Mouse (Mus musculus) embryonic facial prominence, embryonic 12.5 days (tissue): ENCODE data around the gene Scube2. TPM values are rescaled to one million over a fixed set of nuclear protein-coding genes. Genes with fewer than 3 reads are reported as not detected.

Experiments used
- ATAC-seq: fragments of 200-750 bp; cut with Nextera tagmentation; 2 replicates; pipeline ENCODE4 v1.8.0; 2017; ENCODE audit not compliant: insufficient number of reproducible peaks, insufficient read depth, low FRiP score, low TSS enrichment
- H3K27ac ChIP-seq: fragments of 300-500 bp; sonication (generic); 2 replicates; pipeline ENCODE4 v1.5.1; 2016; ENCODE audit warnings: mild to moderate bottlenecking
- H3K27me3 ChIP-seq: fragments of 300-500 bp; sonication (generic); 2 replicates; pipeline ENCODE4 v1.6.1; 2016; ENCODE audit warnings: mild to moderate bottlenecking, moderate library complexity
- H3K36me3 ChIP-seq: fragments of 300-500 bp; sonication (generic); 2 replicates; pipeline ENCODE4 v1.6.1; 2016; ENCODE audit warnings: mild to moderate bottlenecking
- H3K4me1 ChIP-seq: fragments of 300-500 bp; sonication (generic); 2 replicates; pipeline ENCODE4 v1.6.1; 2016
- H3K4me2 ChIP-seq: fragments of 300-500 bp; sonication (generic); replicated peaks from 2 replicates; pipeline ENCODE4 v1.6.1; 2016; ENCODE audit warnings: mild to moderate bottlenecking, moderate library complexity
- H3K4me3 ChIP-seq: fragments of 300-500 bp; sonication (generic); 2 replicates; pipeline ENCODE4 v1.5.1; 2016; ENCODE audit warnings: mild to moderate bottlenecking
- H3K9ac ChIP-seq: fragments of 300-500 bp; sonication (generic); 2 replicates; pipeline ENCODE4 v1.6.1; 2016; ENCODE audit warnings: mild to moderate bottlenecking, moderate library complexity
- H3K9me3 ChIP-seq: fragments of 300-500 bp; sonication (generic); 2 replicates; pipeline ENCODE4 v1.6.1; 2016; ENCODE audit warnings: mild to moderate bottlenecking, moderate library complexity
- WGBS: fragments of 180-500 bp; shearing (Covaris S2); methylation state at CpG from one replicate; pipeline ENCODE4 v1.1.7; 2016; 5-methylcytosine and 5-hydroxymethylcytosine counted together
- polyA plus RNA-seq: library from polyadenylated mRNA; unstranded; fragments of >200 nt; fragmentation: Nextera tagmentation; extraction: Ambion mirVana; gene quantifications from 2 replicates; pipeline ENCODE4 v1.2.1, GENCODE M21; 2016

Scube2 gene
- polyA plus RNA-seq, 1 experiment from 2014 or later, result 1.4 TPM

DNA sequence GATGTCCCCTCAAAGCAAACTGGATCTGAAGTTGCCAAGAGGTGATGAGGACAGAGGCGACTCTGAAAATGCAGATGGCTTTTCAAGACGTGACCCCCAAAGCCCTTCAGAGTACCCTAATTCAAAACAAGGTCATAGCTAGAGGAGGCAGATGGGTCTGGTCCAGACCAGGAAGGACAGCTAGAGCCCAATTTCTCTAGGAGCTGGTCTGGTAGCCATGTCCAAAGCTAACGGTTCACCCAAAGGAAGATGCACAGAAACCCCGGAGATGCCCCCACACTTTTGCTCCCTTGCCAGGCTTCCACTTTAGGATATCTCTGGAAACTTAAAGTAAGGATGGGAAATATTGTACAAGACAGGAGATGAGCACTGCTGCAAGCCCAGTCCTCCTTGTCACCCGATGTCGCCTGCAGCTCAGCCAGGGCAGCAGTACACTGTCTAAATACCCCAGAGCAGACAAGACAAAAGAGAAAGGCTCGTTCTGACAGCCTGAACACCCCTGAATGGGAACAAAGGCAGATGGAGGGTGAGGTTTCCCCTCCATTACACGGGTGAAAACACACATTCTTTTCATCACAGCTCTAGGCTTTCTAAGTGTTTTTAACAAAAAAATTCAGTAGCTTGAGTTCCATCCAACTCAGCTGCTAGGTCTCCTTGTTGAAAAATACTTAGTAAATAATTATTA is 15.6 kb downstream of the Scube2 start:
- no peaks in the 10 kb centered on the region for H3K4me1 ChIP-seq
- H3K4me2 ChIP-seq, result no peak overlapping the region
- no peak for ATAC-seq
- 56% methylated on average over 8 of the region's 8 CpGs for WGBS
- H3K27ac ChIP-seq, result no peak overlapping the region
- no peak overlapping the region for H3K4me3 ChIP-seq
- no peaks in the 10 kb centered on the region for H3K36me3 ChIP-seq
- H3K27me3 ChIP-seq, result 0 out of 2 replicates have a peak, but pooled peaks cover 4% of the 10 kb centered on the region
- H3K9me3 ChIP-seq, result no peaks in the 10 kb centered on the region
- no peak overlapping the region for H3K9ac ChIP-seq

DNA sequence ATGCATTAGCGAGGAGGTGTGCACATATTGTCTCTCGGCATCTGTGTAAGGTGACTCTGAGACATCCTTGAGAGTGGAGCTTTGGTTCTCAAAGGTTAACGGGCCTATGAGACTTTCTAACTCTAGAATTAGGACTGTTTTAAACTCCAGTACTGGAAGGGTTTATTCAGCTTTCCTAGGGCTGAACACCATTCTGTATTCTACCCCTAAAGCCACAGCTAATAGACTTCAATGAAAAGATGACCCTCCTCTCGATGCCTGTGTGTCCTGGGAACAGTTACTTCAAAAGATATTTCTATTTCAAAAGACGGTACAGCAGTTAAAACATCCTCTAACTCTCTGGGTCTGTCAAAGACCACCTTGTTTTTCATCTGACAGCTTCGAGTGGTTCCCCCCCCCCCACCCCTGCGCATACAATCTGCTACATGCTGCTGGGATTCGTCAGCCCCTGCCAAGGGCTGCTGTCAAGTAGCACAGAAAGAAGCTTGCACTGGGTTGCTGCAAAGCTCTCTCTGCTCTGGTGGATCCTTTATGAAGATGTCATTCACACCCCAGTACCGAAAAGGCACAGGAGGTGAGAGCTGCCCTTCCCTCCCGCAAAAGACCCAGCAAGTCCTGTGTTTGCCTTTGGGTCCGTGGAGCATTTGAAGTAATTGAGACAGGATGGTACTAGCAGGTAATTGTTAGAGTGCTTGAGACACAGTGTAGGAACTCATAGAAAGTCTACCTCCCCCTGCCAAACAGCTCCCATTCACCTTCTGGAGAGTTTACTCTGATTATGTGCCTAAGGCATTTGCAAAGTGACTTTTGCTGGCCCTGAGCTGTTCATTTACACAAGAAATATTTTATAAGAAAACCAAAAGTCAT is 16.4 kb downstream of the Scube2 start:
- H3K4me1 ChIP-seq, result no peaks in the 10 kb centered on the region
- no peaks in the 10 kb centered on the region for H3K9me3 ChIP-seq
- no peak overlapping the region for H3K27ac ChIP-seq
- H3K4me2 ChIP-seq, result no peak overlapping the region
- no peaks in the 10 kb centered on the region for H3K36me3 ChIP-seq
- H3K4me3 ChIP-seq, result no peak overlapping the region
- H3K27me3 ChIP-seq, result 0 out of 2 replicates have a peak, but pooled peaks cover 4% of the 10 kb centered on the region
- 51% methylated on average over 11 of the region's 11 CpGs for whole genome bisulfite sequencing
- no peak for ATAC-seq
- no peak overlapping the region for H3K9ac ChIP-seq

DNA sequence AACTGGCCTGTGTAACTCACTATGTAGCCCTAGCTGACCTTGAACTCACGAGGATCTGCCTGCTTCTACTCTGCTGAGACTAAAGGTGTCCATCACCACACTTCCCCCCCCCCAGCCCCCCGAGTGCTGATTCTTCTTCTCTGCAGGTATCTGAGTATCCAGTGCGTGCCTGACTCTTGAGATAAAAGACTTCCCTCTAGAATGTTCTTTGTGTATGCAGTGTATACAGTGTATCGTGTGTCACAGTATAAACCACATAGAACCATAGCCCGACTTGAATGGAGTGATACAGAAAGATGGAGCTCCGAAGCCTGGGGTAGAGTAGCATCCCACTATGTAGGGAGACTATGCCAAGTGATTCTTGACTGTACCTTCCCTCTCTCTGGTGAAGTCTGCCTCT is 21.4 kb downstream of the Scube2 start:
- no peak overlapping the region for H3K27ac ChIP-seq
- no peak overlapping the region for H3K4me2 ChIP-seq
- no peaks in the 10 kb centered on the region for H3K4me1 ChIP-seq
- no peak overlapping the region for H3K4me3 ChIP-seq
- no peaks in the 10 kb centered on the region for H3K27me3 ChIP-seq
- no peaks in the 10 kb centered on the region for H3K9me3 ChIP-seq
- ATAC-seq, result no peak
- no peak overlapping the region for H3K9ac ChIP-seq
- 84% methylated on average over 6 of the region's 6 CpGs for WGBS
- H3K36me3 ChIP-seq, result no peaks in the 10 kb centered on the region

DNA sequence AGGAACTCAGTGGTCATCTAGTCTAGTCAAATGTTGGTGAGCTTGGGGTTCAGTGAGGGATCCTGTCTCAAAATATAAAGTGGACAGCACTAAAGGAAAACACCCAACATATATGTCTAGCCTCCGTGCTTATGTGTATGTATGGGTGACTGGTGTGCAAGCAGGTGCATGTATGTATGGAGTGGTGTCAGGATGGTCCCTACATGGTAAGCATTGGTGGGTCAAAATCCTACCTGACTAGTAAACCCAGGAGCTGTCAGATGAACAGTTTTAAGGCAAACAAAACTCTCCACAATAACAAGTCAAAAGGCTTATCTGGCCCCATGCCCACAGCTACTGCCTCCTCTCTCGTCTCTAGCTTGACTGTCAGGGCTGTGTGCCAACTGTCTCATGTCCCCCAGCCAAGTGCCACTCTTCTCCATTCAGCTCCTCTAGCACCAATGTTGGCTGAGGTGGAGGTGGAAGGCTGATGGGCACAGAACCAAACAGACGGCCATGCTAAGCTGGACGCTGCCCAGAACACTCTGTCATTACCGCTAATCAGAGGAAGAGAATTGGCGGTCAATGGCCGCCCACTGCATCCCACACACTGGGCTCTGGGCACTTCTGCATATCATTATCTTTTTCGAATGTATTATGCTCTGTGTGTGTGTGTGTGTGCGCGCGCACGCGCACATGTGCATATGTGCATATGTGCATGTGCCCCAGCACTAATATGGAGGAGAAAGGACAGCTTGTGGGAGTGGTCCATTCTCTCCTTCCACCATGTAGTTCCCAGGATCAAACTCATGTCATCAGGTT is 23.7 kb downstream of the Scube2 start:
- Histone ChIP-seq H3K27ac (no peak overlapping the region), H3K4me3 (no peak overlapping the region), H3K27me3 (no peaks in the 10 kb centered on the region), H3K4me1 (0 out of 2 replicates have a peak, but pooled peaks cover 3% of the 10 kb centered on the region), H3K9ac (no peak overlapping the region), H3K4me2 (no peak overlapping the region), H3K9me3 (no peaks in the 10 kb centered on the region), H3K36me3 (no peaks in the 10 kb centered on the region)
- ATAC-seq, result no peak
- WGBS, result 88% methylated on average over 13 of the region's 13 CpGs

DNA sequence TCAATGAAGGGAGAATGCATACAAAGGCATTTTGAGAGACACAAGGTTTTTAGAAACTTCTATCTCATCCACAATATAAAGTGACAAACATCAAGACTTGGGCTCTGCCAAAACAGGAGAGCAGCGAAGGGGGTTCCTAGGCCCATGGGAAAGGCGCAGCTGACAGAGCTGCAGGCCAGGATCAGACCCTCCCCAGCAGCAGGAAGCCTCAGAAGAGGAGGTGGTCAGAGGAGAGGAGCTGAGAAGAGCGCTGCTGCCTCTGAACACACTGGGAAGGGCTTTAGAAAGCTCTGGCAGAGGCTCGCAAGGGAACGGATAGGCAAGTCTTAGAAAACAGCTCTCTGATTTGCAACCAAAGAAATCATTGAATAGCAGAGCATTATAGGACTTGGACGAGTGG is 24.4 kb downstream of the Scube2 start:
- H3K4me2 ChIP-seq, result no peak overlapping the region
- 58% methylated on average over 6 of the region's 6 CpGs for WGBS
- no peaks in the 10 kb centered on the region for H3K27me3 ChIP-seq
- 0 out of 2 replicates have a peak, but pooled peaks cover 4% of the 10 kb centered on the region for H3K4me1 ChIP-seq
- no peak overlapping the region for H3K9ac ChIP-seq
- no peak overlapping the region for H3K4me3 ChIP-seq
- H3K9me3 ChIP-seq, result no peaks in the 10 kb centered on the region
- H3K27ac ChIP-seq, result no peak overlapping the region
- H3K36me3 ChIP-seq, result no peaks in the 10 kb centered on the region
- no peak for ATAC-seq

DNA sequence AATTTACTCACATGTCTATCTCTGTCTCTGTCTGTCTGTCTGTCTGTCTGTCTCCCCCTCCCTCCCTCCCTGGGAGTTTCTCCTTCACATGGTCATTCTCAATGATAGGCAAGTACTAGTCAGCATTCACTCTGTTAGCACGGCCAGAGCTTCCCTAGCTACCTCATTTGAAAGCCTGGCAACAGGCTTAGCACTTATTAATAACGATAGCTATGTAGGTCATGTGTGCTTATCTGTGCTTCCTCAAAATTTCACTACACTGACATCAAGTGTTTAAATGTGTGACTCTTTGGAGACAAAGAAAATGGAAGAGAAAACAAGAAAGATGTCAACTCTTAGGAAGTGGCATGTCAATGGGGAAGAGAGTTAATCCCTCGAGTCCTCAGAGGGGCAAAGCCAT is 26.9 kb downstream of the Scube2 start:
- Histone ChIP-seq H3K27ac (no peak overlapping the region), H3K4me1 (0 out of 2 replicates have a peak, but pooled peaks cover 4% of the 10 kb centered on the region), H3K27me3 (no peaks in the 10 kb centered on the region), H3K36me3 (no peaks in the 10 kb centered on the region), H3K9me3 (no peaks in the 10 kb centered on the region), H3K4me3 (no peak overlapping the region), H3K4me2 (no peak overlapping the region), H3K9ac (no peak overlapping the region)
- no peak for ATAC-seq
- 75% methylated on average over 3 of the region's 3 CpGs for WGBS

DNA sequence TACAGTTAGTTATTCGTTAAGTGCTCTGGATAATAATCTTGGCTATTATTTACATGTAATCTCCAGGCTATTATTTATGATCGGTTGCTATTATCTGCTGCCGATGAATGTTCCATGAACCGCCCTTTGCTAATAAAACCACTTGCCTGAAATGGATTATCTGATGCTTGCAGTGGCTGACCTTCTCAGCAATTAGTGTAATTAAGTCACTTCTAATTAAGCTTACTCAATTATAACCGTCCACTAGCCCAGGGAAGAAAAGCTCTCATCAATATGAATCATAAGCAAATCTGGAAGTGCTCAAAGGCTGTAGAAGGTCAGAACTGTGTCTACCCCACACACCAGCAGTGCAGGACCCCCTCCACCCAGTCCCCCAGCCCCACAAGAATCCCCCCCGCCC is 27.8 kb downstream of the Scube2 start:
- Histone ChIP-seq H3K27ac (no peak overlapping the region), H3K4me1 (0 out of 2 replicates have a peak, but pooled peaks cover 4% of the 10 kb centered on the region), H3K4me3 (no peak overlapping the region), H3K36me3 (no peaks in the 10 kb centered on the region), H3K9me3 (no peaks in the 10 kb centered on the region), H3K9ac (no peak overlapping the region), H3K27me3 (no peaks in the 10 kb centered on the region), H3K4me2 (no peak overlapping the region)
- 59% methylated on average over 6 of the region's 6 CpGs for WGBS
- ATAC-seq, result no peak

DNA sequence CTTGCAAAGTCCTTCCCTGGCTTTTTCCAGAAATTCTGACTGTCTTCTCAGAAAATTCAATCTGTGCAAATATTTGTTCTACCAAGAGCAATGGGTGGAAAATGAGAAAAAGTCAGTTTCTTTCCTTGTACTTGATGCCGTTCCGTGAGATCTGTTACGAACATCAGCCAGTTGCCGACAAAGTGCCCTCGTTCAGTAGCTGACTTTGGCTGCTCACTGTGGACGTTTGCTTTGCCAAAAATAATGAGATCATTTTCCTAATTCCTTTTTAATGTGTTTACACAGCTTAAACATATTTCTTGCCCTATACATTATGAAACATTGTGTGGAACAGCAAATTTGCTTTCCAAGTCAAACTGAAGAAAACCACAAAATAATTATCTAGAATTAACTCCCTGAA is 30.6 kb downstream of the Scube2 start:
- no peak overlapping the region for H3K4me2 ChIP-seq
- H3K27ac ChIP-seq, result no peak overlapping the region
- no peaks in the 10 kb centered on the region for H3K27me3 ChIP-seq
- no peaks in the 10 kb centered on the region for H3K9me3 ChIP-seq
- no peak for ATAC-seq
- 0 out of 2 replicates have a peak, but pooled peaks cover 4% of the 10 kb centered on the region for H3K4me1 ChIP-seq
- no peak overlapping the region for H3K9ac ChIP-seq
- no peaks in the 10 kb centered on the region for H3K36me3 ChIP-seq
- H3K4me3 ChIP-seq, result no peak overlapping the region
- WGBS, result 41% methylated on average over 6 of the region's 6 CpGs

DNA sequence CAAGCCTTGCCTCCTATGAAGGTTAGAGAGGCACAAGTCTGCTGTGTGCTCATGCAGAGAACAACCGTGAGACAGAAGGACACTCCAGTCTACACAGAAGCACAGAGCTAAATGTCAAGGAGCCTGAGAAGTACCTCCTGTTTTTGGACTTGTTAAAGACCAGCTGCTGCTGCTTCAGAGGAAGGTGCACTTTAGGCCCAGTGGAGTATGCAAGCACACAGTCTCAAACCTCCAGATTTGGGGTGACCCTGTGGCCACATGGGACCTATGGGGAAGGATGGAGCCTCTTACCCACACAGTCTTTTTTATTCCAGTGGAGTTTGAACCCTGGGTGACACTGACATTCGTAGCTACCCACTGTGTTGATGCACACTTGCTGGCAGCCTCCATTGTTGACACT is 34.1 kb downstream of the Scube2 start:
- Histone ChIP-seq H3K27ac (no peak overlapping the region), H3K9ac (no peak overlapping the region), H3K9me3 (no peaks in the 10 kb centered on the region), H3K4me3 (no peak overlapping the region), H3K4me2 (no peak overlapping the region), H3K4me1 (no peaks in the 10 kb centered on the region), H3K27me3 (no peaks in the 10 kb centered on the region), H3K36me3 (no peaks in the 10 kb centered on the region)
- WGBS, result 72% methylated on average over 2 of the region's 2 CpGs
- ATAC-seq, result no peak

DNA sequence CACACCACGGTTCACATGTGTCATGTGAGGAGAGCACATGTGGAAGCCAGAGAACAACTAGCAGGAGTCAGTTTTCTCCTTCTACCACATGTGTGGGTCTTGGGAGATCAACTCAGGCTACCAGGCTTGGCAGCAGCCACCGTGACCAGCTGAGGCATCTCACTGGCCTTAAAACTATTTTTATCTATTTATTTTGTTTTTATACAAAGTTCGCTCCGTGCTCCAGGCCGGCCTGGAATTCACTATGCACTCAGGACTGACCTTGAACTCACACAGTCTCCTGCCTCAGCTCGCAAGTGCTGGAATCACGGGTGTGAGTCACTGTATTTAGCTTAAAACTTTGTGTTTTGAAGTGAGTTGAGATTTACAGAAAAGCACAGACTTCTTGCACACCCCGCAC is 38.6 kb downstream of the Scube2 start:
- no peaks in the 10 kb centered on the region for H3K36me3 ChIP-seq
- no peaks in the 10 kb centered on the region for H3K9me3 ChIP-seq
- ATAC-seq, result no peak
- H3K9ac ChIP-seq, result no peak overlapping the region
- H3K4me1 ChIP-seq, result peaks cover 13% of the 10 kb centered on the region
- no peaks in the 10 kb centered on the region for H3K27me3 ChIP-seq
- H3K27ac ChIP-seq, result no peak overlapping the region
- 86% methylated on average over 8 of the region's 8 CpGs for WGBS
- no peak overlapping the region for H3K4me3 ChIP-seq
- H3K4me2 ChIP-seq, result no peak overlapping the region

DNA sequence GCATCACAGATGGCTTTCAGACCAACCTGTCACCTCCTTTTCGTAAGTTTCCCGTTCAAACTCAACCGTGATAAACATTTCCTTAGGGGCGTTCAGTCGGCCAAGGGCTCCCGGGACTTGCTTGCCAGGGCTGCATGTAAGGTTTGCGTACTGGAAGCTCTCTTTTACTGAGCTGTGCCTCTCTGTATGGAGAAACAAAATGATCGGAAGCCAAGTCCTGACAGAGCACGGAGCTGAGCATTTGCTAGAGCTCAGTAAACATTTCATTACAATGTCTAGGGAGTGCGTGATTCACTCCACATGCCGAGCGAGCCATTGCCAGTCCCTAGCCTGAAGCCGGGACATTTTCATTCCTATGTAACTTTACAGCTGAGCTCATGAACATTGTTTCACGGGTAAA is 40.2 kb downstream of the Scube2 start:
- no peak for ATAC-seq
- no peaks in the 10 kb centered on the region for H3K36me3 ChIP-seq
- no peaks in the 10 kb centered on the region for H3K27me3 ChIP-seq
- H3K4me1 ChIP-seq, result peaks cover 13% of the 10 kb centered on the region
- no peak overlapping the region for H3K27ac ChIP-seq
- WGBS, result 60% methylated on average over 14 of the region's 14 CpGs
- no peak overlapping the region for H3K4me3 ChIP-seq
- no peak overlapping the region for H3K9ac ChIP-seq
- no peaks in the 10 kb centered on the region for H3K9me3 ChIP-seq
- H3K4me2 ChIP-seq, result no peak overlapping the region
